Mouse (Mus musculus): Measurements from ENCODE around the gene Usp43. TPM values are rescaled to one million over a fixed set of nuclear protein-coding genes. Genes with fewer than 3 reads are reported as not detected.
A peak's percentile ranks its signal among the peaks of the same experiment; 100 is the strongest.

The Usp43 gene
- total RNA-seq, 2 experiments from 2014 or later: 4.0 to 7.6 TPM

DNA sequence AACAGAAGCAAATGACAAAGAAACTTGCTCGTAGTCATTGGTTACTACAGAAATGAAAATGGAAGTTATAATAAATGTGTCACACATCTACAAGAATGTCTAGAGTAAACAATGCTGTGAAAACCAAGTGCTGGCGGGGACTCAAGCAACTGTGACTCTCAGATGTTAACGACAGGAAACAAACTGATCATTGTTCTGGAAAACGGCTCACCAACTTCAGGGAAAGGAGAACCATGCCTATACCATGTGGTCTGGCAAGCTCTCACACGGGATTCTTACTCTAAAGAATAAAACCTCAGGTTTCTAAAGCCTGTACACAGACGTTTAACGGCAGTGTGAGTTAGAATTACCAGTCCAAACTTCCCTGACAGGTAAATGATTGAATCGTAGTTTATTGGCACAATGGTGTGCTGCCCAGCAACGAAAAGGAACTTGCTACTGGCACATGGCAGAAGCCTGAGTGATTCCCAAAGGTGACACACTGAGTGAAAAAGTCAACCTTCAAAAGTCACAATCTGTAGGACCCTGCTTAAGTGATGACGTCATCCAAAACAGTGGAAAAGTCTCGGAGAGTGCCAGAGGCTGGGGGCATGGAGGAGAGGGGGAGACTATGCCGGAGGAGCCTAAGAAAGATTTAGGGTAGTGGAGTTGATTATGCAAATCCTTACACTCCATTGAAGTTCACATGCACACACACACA is 93.4 kb downstream of the Usp43 start:
- intact Hi-C loops (cut with DNase I): loop anchor here (10.0 kb wide), 1 partner anchor 576 kb away; the partner anchor contains the start of gene Ntn1
- DNase-seq (ENCODE audit: low spot score in 2 of 2): no peak

DNA sequence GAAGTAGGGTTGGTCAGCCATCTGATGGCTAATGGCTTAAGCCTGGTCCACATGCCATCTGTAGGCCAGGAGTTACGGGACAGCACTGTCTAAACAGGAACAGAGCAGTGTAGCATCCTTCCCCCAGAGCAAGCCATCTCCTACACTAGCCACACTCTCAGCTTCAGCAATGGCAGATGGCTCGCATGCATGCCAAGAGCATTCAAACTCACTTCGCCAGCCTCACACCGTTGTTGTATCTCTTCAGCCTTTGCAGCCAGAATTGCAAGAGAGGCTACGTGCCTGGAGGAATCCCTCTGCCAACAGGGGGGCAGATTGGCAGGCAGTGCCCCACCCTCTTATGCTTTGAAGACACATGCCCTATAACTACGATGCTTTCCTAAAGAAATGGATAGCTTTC is 100.4 kb downstream of the Usp43 start:
- DNase-seq (ENCODE audit: low spot score in 2 of 2): peak; percentile 31 to 87
- intact Hi-C loops (cut with DNase I): loop anchor here (2.0 to 10.0 kb wide), 4 partner anchors 66 to 583 kb away; partner anchors contain the start of gene Ntn1

DNA sequence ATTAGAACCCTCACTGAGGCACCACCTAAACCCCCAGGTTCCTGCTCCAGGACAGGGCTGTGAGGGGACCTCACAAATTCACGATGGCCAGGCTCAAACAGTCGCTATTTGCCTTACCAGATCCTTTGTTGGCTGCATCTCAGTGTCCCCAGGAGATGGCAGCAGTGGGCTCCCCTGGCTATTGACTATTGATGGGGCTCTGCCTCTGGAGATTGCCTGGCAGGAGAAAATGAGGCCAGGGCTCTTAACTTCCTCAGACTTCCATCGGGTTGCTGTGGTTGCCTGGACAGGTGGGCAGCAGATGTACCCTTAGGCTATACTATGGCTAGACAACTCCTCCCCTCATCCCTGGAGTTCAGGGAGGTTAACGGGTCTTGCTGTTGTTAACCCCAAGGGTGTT is 101.7 kb downstream of the Usp43 start:
- intact Hi-C loops (cut with DNase I): loop anchor here (2.0 to 10.0 kb wide), 4 partner anchors 67 to 585 kb away; partner anchors contain the start of gene Ntn1
- DNase-seq (ENCODE audit: low spot score in 2 of 2): peak; percentile 41 to 65

DNA sequence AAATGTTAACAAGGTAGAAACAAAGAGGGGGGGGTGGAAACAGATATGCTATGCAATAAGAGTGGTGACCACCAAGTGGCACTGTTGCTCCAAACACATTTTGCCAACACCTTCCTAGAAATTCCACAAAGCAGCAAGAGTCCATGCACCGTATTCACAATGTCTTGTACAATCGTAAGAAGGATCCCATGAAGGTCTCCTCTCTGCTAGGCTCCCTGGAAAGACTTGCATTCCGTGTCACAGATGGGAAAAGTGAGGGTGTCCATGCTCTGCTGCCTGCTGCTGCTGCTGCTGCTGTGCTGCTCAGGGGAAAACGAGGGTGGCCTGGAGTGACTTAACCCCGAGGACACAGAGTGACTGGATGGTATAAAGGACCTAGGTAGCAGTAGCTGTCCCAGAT is 102.3 kb downstream of the Usp43 start:
- intact Hi-C loops (cut with DNase I): loop anchor here (2.0 to 10.0 kb wide), 5 partner anchors 68 to 585 kb away; partner anchors contain the start of gene Ntn1
- DNase-seq (ENCODE audit: low spot score in 2 of 2): peak; percentile 37 to 71

DNA sequence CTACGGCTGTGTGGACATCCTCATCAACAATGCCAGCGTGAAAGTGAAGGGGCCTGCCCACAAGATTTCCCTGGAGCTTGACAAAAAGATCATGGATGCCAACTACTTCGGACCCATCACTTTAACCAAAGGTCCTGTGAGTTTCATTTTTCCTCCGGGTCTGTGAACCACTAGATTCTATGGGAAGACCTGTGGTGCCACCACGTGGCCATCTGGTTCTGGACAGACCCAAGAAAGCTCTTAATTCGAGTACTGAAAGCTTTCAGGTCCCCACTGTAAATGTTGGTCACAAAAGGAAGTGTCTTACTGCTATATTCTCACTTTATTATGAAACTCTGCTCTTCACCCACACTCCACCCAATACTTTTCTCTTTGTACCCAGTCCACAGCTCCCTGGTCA is 110.4 kb downstream of the Usp43 start:
- DNase-seq (ENCODE audit: low spot score in 2 of 2): peak; percentile 26 to 45
- intact Hi-C loops (cut with DNase I): loop anchor here (10.0 kb wide), 1 partner anchor 337 kb away; no protein-coding TSS in a partner anchor

DNA sequence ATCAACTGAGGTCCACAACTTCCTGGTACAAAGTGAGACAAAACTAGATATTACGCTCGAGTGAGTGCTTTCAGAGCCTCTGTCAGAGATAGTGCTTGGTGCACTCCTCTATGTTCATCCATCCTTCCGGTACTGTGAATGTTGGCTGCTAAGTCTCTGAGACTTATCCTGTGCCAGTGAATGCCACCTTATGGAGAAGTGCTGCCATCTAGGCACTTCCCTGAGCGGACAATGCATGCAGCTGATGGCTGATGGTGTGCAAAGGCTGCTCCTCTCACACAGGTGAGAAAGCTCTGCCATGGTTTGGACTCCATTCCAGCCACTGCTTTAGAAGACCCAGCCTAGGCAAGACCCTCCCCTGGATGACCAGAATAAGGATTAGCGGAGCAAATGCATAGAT is 113.9 kb downstream of the Usp43 start:
- intact Hi-C loops (cut with DNase I): no loop called here

DNA sequence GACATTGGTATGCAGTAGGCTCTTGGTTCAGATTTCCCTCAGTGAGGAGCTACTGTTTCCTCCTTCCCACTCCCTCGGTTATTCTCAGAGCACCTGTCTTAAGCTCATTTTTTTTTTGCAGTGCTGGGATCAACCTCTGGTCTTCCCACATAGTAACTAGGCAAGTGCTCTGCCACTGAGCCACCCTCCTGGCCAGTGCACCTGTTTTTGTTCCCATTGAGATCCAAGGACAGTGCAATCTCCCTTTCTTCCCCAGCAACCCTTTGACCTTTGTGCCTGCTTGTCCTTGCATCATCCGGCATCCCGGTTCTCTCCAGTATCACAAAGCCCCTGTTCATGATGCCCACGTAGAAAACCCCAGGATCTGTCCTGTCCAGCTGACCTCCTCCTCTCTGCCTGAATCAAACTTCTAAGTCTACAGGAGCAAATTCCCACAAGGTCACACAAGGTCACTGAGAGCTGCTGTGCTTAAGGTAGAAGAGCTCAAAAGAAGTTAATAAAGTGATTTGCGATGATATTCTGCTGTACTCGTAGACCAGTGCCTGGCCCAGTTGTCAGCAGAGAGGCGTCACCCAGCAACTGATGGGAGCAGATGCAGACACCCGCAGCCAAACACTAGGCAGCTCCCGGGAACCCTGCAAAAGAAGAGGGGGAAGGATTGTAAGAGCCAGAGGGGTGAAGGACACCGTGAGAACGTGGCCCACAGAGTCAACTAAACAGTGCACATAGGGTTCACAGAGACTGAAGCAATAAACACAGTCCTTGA is 114.9 kb downstream of the Usp43 start:
- no peak for DNase-seq (ENCODE audit: low spot score in 2 of 2)
- intact Hi-C loops (cut with DNase I): no loop called here

More for the DNA sequence above, 113.9 kb downstream of the Usp43 start:
- peak; percentile 10 to 58 for DNase-seq (ENCODE audit: low spot score in 2 of 2)

DNA sequence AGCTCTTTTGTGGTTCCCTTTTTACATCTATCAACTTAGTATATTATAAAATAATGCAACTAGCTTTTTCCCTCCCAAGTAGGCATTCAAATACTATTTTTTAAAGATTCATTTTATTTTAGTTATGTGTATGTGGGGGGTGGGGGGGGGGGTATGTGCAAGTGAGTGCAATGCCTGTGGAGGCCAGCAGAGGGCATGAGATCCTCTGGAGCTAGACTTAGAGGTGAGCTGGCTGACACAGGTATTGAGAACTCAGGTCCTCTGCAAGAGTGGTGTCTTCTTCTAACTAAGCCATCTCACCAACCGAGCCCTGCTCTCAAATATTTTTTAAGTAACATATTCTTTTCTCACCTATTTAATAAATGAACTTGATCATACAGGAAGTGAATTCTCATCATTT is 116.4 kb downstream of the Usp43 start:
- no peak for DNase-seq (ENCODE audit: low spot score in 2 of 2)
- intact Hi-C loops (cut with DNase I): no loop called here

Other genes with a start within 250 kb of the Usp43 start
- gene Rcvrn, start 226.8 kb downstream of the Usp43 start, total RNA-seq (2021): 1 to 10 TPM; 1.1 TPM
- gene Glp2r, start 151.0 kb downstream of the Usp43 start, total RNA-seq (2021): 1 to 10 TPM in 1 of 2 experiments, under 1 TPM in 1; 0.73 to 1.3 TPM
- not detected for gene Gsg1l2, start 147.5 kb downstream of the Usp43 start, total RNA-seq (2021)
- under 1 TPM in 1 of 2 experiments, not detected in 1; 0.85 TPM for gene Dhrs7c, start 124.0 kb downstream of the Usp43 start, total RNA-seq (2021)
- gene Cfap52, start 43.5 kb upstream of the Usp43 start, total RNA-seq (2021): 10 to 100 TPM in 1 of 2 experiments, 1 to 10 TPM in 1; 8.2 to 10.9 TPM
- gene Stx8, start 44.0 kb upstream of the Usp43 start, total RNA-seq (2021): 10 to 100 TPM; 36.1 to 36.2 TPM